8 mouse cellular contexts compared by ENCODE assay signal in genomic region chr13:81314306-81315120, GRCm38 (mm10).
DNase-seq lines count a peak whose midpoint lies in the region; ATAC-seq lines count a peak whose summit lies in the region.
"Had no signal": no experiment of that assay in that cellular context is flagged by ENCODE, and none has a peak within 500 bp of the region (broad histone marks: within the 10 kb centered on the region; RNA-seq: fewer than 3 reads in every experiment).

No protein-coding gene starts in this region.

- H3K36me3 ChIP-seq in midbrain, embryonic 14.5 days (ENCODE audit: control insufficient read depth, insufficient read depth, low read length), result no peaks in the 10 kb centered on the region
- H3K36me3 ChIP-seq: embryonic facial prominence, embryonic 12.5 days had no signal

- H3K9me3 ChIP-seq in midbrain, embryonic 14.5 days (ENCODE audit: control insufficient read depth, low read length), result no peaks in the 10 kb centered on the region
- H3K9me3 ChIP-seq: embryonic facial prominence, embryonic 12.5 days had no signal

- intact Hi-C loops in left cerebral cortex, postnatal 25 days (cut with DNase I), result loop anchor here (2.0 to 5.0 kb wide), 2 partner anchors 434 to 452 kb away; no protein-coding TSS in a partner anchor
- intact Hi-C loops in left cerebral cortex, postnatal 36 days (cut with DNase I), result loop anchor here (5.0 kb wide), 2 partner anchors 432 to 452 kb away; partner anchors contain the start of gene Arrdc3

- DNase-seq in left cerebral cortex, postnatal 25 days (ENCODE audit: low spot score in 2 of 2), result peak; percentile 28 to 60
- no peak for DNase-seq in left cerebral cortex, postnatal 36 days (ENCODE audit: low spot score in 2 of 2)
- DNase-seq in embryo, embryonic 10.5 days (ENCODE audit: low spot score), result peak; percentile 41
- DNase-seq in heart, postnatal 4 days, result peak; percentile 6
- peak; percentile 69 for DNase-seq in midbrain, embryonic 14.5 days
- DNase-seq in Muller cell, postnatal 12 days (ENCODE audit: inconsistent ontology term), result no peak
- no peak for DNase-seq in cerebellum, adult 8-10 months

- H3K4me1 ChIP-seq in midbrain, embryonic 14.5 days (ENCODE audit: control insufficient read depth, insufficient read depth, low read length), result no peaks in the 10 kb centered on the region
- H3K4me1 ChIP-seq: embryonic facial prominence, embryonic 12.5 days had no signal

- no peak overlapping the region for H3K4me3 ChIP-seq in midbrain, embryonic 14.5 days (replicated peaks; ENCODE audit: low read depth, low read length)
- H3K4me3 ChIP-seq: embryonic facial prominence, embryonic 12.5 days had no signal

- H3K4me2 ChIP-seq in midbrain, embryonic 14.5 days (ENCODE audit: low read length), result no peak overlapping the region
- H3K4me2 ChIP-seq: embryonic facial prominence, embryonic 12.5 days had no signal

- peak; percentile 41; the same call in 1 of the 2 replicates for ATAC-seq in midbrain, embryonic 14.5 days (ENCODE audit: low FRiP score, low TSS enrichment)

- H3K9ac ChIP-seq in midbrain, embryonic 14.5 days (replicated peaks; ENCODE audit: low read length), result no peak overlapping the region
- H3K9ac ChIP-seq: embryonic facial prominence, embryonic 12.5 days had no signal

- H3K27me3 ChIP-seq in midbrain, embryonic 14.5 days (ENCODE audit: control insufficient read depth, insufficient read depth, low read length), result no peaks in the 10 kb centered on the region
- H3K27me3 ChIP-seq: embryonic facial prominence, embryonic 12.5 days had no signal

- no peak overlapping the region for H3K27ac ChIP-seq in midbrain, embryonic 14.5 days (replicated peaks; ENCODE audit: low read depth, low read length)
- H3K27ac ChIP-seq: embryonic facial prominence, embryonic 12.5 days had no signal

- WGBS in midbrain, embryonic 14.5 days, result 70% methylated on average over 7 of the region's 7 CpGs

Comparison
In these comparisons a context has a peak if more than half of its experiments do, and no peak if none do; other contexts are left out.
1. DNase-seq: peak in left cerebral cortex, postnatal 25 days (2 of 2), embryo, embryonic 10.5 days (single experiment), heart, postnatal 4 days (single experiment) and midbrain, embryonic 14.5 days (single experiment); none in left cerebral cortex, postnatal 36 days (0 of 2), Muller cell, postnatal 12 days (single experiment) and cerebellum, adult 8-10 months (single experiment).